Mouse (Mus musculus): ENCODE results near the gene Fignl2.

DNA sequence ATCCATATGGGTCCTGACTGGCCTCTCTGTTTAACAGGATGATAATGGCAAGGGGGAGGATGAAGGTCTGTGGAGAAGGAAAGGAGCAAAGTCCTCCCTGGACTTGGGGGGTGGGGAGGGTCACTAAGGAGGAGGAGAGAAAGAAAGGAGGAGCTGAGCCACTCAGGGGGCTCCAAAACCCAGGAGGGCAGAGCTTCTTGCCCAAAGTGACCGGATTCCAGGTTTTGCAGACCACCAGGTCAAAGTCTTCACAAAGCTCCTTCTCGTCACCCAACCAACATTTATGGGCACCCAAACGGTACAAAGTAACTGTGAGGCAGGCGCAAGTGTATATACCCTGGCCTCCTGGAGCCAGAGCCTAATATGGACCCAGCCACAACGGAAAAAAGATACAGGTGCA, 2.7 kb downstream of the Fignl2 start:
- TF ChIP-seq CTCF (IDR thresholded peaks at IDR 0.05; ENCODE audit: low read depth, low read length), result no peak
- no peak for TF ChIP-seq TAL1 (conservative IDR thresholded peaks at IDR 0.05; ENCODE audit: low read depth, low read length)
- TF ChIP-seq GATA1 (IDR thresholded peaks at IDR 0.05; ENCODE audit: borderline replicate concordance, low read length), result no peak
- no peak for TF ChIP-seq POLR2AphosphoS5 (IDR thresholded peaks at IDR 0.05; ENCODE audit: insufficient replicate concordance, low read depth, low read length)
- TF ChIP-seq GATA2 (IDR thresholded peaks at IDR 0.05; ENCODE audit: borderline replicate concordance, low read depth, low read length), result no peak

Data from G1E (cell line).